Mouse (Mus musculus) right cerebral cortex, adult 18-20 months (tissue): ENCODE measurements around the gene Gal3st4.
A peak's percentile ranks its signal among the peaks of the same experiment; 100 is the strongest.
"Not testable (repeated sequence)": the region's sequence is repeated elsewhere in the genome, so short reads cannot be mapped to it uniquely, and the experiment has no call there.

Source experiments
- DNase-seq: peaks from one replicate; pipeline ENCODE4 v3.0.0; 2022; ENCODE audit warnings: mixed read lengths

Gene Gal3st4

DNA sequence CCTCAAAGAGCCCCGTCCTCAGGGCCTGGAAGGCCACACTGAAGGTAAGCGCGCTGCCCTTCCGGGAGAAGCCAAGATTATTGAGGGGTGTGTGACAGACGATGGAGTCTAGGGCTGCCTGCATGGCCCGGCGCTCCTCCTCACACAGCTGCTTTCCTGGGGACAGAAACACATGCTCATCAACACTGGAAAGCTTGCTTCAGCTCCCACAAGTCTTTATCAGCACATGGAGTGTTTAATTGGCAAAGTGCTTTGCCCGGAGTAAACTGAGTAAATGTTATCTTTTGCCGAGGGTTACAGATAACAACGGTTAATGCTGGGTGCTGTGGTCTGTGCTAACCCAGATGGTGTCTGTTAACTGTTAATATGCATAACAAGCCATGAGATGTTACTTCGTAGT is 11.8 kb downstream of the Gal3st4 start:
- DNase-seq = no peak

DNA sequence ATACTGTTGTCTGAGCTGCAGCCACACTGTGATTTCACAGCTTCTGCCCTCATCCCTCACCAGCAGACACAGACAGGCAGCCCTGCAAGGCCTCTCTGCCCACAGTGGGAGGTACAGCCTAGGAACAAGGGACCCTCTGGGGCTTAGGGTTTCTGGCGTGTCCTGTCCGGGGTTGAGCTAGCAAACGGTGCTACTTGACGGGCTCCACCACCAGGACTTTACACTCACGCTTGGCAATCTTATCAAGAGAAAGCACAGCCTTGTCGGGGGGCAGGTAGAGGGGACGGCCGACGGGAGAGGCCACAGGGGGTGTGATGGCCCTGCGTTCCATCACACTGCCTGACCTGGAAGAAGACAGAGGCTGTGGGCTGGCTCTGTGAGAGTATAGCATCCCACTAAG is 12.6 kb downstream of the Gal3st4 start:
- no peak for DNase-seq

GRCm38 (mm10) chr5:138258993-138259392 is 13.6 kb downstream of the Gal3st4 start:
- no peak for DNase-seq

GRCm38 (mm10) chr5:138258542-138258941 is 14.1 kb downstream of the Gal3st4 start:
- DNase-seq = no peak

DNA sequence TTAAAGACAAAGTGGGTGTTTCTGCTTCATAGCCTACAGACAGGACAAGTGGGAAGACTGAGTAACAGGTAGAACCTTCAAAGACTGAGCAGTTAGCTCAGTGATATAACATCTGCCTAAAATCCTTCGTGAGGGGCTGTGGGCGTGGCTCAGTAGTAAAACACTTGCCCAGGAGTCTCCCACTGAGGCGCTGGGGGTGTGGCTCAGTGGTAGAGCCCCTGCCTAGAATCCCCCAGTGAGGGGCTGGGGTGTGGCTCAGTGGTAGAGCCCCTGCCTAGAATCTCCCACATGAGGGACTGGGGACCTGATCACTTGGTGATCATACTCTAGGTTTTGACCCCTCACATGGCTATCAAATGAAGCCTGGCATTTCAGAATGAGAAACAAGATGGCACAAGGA is 14.6 kb downstream of the Gal3st4 start:
- no peak for DNase-seq

GRCm38 (mm10) chr5:138257585-138257978 is 15.1 kb downstream of the Gal3st4 start:
- DNase-seq = no peak

- DNase-seq = no peak
These were observed 15.6 kb downstream of the Gal3st4 start for GRCm38 (mm10) chr5:138256966-138257584.

DNA sequence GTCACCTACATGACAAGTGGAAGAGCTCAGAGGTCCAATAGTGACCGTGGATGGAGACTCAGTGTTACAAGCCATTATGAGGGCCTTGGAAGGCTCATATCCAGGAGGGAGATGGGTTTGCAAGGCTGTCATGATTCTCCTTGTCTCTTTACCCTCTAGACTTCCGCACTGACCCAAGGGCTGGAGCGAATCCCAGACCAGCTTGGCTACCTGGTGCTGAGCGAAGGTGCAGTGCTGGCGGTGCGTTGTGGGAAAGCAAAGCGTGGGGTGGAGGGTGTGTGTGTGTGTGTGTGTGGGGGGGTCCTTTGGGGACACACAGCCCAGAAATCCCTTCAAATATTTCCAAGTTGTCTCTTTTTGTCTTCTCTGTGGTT is 16.6 kb downstream of the Gal3st4 start:
- DNase-seq = no peak

GRCm38 (mm10) chr5:138255353-138256093 is 17.1 kb downstream of the Gal3st4 start, which contains the start of gene Lamtor4:
TSS of gene Lamtor4 (plus strand) at chr5:138255482.
- DNase-seq = peak; percentile 98

DNA sequence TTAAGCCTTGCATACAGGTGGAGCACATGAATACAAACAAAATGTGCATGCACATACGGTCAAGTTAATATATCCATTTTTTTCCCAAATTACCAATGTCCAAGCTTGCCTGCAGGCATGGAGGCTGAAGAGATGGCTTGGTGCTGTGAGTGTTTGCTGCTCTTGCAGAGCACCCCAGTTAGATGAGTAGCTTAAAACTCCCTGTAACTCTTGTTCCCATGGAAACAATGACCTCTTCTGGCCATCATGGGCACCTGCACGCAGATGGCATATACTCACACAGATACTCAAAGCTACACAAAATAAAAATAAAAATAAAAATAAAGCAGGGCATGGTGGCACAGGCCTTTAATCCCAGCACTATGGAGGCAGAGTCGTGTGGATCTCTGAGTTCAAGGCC is 19.6 kb downstream of the Gal3st4 start:
- DNase-seq = no peak

DNA sequence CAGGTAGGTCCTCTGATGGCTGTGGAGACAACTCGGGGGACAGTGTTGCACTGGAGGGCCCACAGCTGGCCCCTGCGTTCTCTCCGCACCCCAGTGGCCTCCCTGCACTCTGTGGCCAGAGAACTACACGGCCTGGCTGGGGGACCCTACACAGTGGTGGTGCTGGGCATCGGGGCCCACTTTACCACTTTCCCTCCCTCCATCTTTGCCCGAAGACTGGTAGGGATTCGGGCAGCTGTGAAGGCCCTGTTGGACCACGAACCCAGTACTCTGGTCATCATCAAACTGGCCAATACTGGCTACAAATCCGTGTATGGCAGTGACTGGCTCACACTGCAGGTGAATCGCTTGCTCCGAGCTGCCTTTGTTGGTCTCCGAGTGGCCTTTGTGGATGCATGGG is 21.5 kb downstream of the Gal3st4 start:
- no peak for DNase-seq

DNA sequence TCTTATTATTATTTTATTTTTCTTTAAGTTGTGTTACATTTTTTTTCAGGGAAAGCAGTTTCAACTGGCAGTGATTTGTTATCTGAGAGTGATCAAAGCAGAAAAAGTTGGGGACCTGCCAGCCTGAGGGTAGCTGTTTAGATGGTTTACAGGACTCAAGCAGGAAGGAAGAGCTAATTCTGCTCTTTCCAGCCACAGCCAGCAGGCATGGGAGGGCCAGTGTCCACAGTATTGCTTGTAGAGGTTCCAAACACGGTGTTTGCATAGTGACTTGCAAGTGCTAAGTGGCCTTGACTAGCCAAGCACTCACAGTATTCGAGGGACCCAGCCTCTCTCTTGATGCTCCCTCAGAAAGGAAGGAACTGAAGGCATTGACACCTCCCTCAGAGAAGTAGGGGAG is 31.1 kb downstream of the Gal3st4 start:
- no peak for DNase-seq

GRCm38 (mm10) chr5:138234224-138234623 is 38.4 kb downstream of the Gal3st4 start:
- DNase-seq = no peak

DNA sequence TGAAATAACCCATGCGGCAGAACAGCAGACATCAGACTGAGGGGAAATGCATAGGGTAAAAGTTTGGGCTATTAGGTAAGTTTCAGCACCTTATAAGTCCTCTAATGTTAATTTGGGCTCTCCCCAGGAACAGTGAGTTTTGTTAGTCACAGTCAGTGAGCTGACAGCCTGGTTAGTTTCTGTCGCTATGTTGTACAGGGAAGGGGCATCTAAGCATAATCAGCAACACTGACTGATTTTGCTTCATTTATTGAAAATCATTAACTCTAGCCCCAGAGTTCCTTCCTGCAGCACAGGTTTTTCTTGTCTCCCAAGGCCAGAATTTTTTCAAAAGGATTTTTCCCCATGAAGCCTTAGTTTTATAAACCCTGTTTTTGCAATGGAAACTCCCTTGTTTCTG is 38.9 kb downstream of the Gal3st4 start:
- DNase-seq = no peak

- DNase-seq = no peak
These were observed 43.1 kb downstream of the Gal3st4 start for GRCm38 (mm10) chr5:138229511-138229910.

- DNase-seq = peak; percentile 8
These were observed 44.6 kb downstream of the Gal3st4 start for GRCm38 (mm10) chr5:138228026-138228425.

DNA sequence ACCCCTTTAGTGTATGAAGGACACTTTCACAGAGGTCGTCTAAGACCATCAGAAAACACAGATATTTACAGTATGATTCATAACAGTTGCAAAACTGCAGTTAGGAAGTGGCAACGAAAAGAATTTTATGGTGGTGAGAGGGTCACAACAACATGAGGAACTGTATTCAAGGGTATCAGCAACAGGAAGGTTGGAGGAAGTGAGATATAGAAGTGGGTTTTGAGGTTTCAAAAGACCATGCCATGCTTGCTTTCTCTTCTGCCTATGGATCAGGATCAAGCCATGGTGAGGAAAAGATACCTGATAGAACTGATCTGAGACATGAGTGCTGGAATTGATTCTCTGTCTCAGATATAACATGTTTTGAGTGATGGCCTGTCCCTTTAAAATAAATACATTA is 45.3 kb downstream of the Gal3st4 start:
- DNase-seq = no peak

GRCm38 (mm10) chr5:138226491-138226890 is 46.1 kb downstream of the Gal3st4 start:
- no peak for DNase-seq

GRCm38 (mm10) chr5:138225700-138226099 is 46.9 kb downstream of the Gal3st4 start, which contains the start of gene Nxpe5:
TSS of gene Nxpe5 (plus strand) at chr5:138225898.
- no peak for DNase-seq

GRCm38 (mm10) chr5:138223287-138223686 is 49.4 kb downstream of the Gal3st4 start:
- no peak for DNase-seq

DNA sequence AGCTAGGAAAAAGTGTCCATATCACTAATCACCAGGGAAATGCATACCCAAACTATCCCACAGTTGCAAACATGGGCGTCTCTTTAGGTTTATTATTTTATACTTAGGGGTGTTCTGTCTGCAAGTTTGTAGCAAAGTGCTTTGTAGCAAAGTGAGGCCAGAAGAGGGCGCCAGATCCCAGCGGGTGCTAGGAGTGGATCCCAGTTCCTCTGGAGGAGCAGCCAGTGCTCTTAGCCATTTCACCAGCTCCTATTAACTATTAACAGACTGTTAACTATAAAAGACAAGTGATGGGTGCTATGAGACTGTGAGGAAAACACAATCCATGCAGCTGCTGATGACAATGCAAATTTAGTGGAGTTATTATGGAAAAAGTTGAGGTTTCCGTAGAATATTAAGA is 50.5 kb downstream of the Gal3st4 start:
- peak; percentile 76 for DNase-seq

DNA sequence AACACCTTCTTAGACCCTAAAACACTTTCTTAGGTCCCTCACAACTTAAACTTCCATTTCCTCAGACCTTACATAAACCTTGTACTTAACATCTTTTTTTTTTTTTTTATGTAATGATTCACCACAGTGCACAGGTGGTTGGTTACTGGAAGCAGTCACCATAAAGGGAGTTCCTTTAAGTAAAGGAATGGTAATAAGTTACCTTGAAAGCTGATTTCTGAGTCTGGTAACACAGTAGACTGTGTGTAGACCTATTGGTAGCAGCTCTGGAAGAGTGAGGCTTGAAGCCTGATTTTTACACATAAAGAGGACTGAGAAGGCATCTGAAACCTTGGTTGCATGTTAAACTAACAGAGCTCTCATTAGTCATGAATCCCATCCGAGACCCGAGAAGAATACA is 52.8 kb downstream of the Gal3st4 start:
- no peak for DNase-seq

GRCm38 (mm10) chr5:138216632-138217031 is 56.0 kb downstream of the Gal3st4 start:
- DNase-seq = not testable (repeated sequence)
